Mouse (Mus musculus) frontal cortex, postnatal 25 days (tissue): Measurements from ENCODE around the gene Lsm11.

Experiments used
- DNase-seq, 2 experiments: peaks; one replicate each; pipeline ENCODE4 v3.0.0; 2022; ENCODE audit warnings: low spot score in 2 of 2

Gene Lsm11

GRCm38 (mm10) chr11:45927456-45927855 lies 17.3 kb downstream of the Lsm11 start:
- no peak for DNase-seq

- peak; percentile 56 to 73 for DNase-seq
Observed at GRCm38 (mm10) chr11:45926640-45927082, 18.1 kb downstream of the Lsm11 start.

GRCm38 (mm10) chr11:45925436-45925835 lies 19.3 kb downstream of the Lsm11 start:
- DNase-seq: no peak

GRCm38 (mm10) chr11:45921480-45921898 lies 23.2 kb downstream of the Lsm11 start:
- DNase-seq: no peak

DNA sequence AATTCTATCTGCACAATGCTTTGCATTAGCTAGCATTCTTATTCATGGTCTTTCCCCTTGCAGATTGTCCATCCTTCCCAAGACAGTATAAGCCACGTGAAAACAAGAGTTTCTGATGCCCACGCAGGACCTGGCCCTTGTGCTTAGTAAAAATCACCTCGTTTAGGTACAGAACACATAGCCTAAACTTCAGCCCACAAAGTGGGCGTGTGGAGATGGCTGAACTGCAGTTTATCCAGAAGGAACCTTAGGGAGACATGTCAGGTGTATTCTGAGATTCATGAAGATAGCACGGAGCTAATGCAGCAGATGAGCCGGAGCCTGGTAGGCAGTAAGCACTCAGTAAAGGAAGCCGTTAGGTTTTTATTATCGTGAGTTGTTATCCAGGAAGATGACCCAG lies 23.7 kb downstream of the Lsm11 start:
- no peak for DNase-seq

DNA sequence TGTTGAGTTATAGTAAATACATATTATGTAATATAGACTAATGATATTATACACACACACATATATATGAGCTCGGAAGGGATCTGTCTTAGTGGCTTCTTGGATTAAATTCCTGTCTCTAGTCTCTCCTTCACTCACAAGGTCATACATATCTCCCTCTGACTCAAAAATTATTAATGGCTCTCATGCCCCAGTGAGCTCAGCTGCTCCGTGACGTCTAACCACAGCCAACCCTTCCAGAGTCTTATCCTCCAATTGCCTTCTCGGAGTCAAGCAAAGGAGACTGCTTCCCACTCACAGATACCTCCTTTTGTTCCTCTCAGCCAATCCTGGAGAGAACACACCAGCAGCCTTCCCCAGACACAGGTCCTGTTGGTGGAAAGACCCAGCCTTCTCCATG lies 25.9 kb downstream of the Lsm11 start:
- DNase-seq: no peak

GRCm38 (mm10) chr11:45918018-45918417 lies 26.7 kb downstream of the Lsm11 start:
- DNase-seq: no peak

DNA sequence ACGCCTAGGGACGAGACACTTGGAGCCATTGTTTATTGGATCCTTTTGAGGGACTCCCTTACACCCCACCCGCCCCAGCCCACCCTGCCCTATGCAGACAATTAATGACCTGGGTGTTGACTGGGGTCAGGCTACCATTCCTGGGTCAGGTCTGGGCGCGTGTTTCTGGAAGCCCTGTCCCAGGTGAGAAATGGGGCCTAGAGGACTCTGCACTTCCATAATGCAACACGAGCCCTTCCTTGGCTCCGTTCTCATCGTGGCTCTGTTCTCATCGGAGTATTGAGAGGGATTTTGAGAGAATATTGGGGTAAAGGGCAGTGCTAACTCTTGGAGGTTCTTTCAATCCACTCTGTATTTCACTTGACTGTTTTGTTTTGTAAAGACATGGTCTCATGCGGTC lies 28.5 kb downstream of the Lsm11 start:
- DNase-seq: no peak

DNA sequence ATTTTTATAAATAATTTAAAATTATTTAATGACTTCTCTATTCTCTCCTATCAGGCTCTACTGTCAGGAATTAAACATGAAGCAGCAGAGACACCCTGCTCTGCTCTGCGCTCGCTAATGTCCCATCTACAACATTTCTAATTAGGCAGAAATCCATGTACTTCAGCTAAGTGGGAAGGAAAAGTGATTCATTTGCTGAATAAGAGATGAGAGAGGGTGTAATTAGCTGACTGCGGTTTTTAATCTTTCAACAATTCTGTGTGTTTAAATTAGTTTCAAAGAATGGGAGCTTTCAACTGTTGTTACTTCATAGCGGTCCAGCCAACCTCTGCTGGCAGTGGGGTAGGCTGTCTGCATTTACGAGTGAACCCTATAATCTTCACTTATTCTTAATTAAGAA lies 34.0 kb downstream of the Lsm11 start:
- DNase-seq: no peak

- DNase-seq: no peak
Observed at GRCm38 (mm10) chr11:45908894-45909293, 35.8 kb downstream of the Lsm11 start.

- no peak for DNase-seq
Observed at GRCm38 (mm10) chr11:45908070-45908469, 36.7 kb downstream of the Lsm11 start.

GRCm38 (mm10) chr11:45907301-45907700 lies 37.4 kb downstream of the Lsm11 start:
- DNase-seq: no peak

DNA sequence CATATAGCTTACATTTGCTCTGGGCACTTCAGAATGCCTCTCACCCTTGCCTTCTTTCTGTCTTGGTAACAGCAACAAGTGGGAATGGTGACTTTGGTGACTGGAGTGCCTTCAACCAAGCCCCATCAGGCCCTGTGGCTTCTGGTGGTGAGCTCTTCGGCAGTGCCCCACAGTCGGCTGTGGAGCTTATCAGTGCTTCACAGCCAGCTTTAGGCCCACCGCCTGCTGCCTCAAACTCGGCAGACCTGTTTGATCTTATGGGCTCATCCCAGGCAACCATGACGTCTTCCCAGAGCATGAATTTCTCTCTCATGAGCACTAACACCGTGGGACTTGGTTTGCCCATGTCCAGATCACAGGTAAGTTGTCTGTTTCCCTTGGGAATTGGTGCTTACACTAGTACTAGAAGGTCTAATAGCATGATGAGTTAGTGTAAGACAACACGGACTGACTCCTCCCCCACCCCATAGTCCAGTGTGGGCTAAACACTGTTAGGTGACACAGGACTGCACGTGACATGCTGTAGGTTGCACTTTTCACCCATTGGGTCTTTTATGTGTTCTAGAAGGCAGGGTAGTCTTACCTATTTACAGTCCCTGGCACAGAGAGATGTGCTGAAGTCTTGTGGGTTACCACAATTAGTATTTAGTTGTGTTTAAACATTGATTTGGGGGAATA lies 38.5 kb downstream of the Lsm11 start:
- no peak for DNase-seq

DNA sequence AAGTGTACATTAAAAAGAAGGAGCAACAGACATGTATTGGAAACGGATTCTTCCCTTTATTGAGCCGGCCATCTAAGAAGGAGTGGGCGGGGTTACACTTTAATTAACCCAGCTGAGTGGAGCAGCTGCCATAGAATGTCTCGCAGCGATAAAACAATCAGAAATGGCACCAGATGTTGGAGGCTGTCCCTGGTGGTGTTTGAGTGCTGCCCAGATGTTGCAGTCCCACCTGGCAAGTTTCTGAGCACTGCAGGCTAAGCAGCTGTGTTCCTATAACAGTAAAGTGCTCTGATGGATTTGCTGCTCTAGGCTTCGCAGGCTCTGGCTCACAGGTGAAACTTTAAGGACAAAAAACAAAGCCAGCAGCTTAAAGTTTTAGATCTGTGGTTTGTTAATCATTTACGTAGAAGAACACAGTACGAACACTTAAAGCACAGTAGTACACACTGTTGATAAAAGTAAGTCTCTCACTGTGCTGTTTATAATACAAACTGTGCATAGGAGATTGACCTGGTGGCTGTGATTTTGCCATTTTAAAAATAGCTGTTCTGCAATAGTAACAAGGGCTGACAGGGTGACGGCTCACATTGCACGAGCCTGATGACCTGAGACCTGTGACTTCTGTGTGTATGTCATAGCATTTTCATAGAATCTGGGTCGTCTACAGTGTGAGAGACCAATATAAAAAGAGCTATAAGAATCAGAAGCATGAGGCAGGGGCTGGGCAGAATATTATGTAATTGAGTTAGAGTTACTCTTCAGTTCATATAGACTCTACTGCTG lies 44.3 kb downstream of the Lsm11 start:
- DNase-seq: no peak

DNA sequence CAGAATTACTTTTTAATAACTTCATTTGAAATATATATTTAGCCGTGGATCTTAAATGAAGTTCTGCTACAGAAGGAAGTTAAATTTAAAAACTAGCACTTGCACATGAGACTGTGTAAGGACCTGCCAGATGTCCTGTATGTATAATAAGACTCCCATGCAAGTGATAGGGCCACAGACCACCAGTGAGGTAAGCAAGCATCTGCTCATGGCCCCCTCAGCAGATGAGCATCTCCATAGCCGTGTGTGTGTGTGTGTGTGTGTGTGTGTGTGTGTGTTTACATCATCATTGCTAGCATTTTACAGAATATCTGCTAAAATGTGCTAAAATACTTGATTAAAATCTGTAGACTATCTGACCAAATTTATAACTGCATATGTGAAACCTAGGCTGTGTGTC lies 47.3 kb downstream of the Lsm11 start:
- DNase-seq: no peak

DNA sequence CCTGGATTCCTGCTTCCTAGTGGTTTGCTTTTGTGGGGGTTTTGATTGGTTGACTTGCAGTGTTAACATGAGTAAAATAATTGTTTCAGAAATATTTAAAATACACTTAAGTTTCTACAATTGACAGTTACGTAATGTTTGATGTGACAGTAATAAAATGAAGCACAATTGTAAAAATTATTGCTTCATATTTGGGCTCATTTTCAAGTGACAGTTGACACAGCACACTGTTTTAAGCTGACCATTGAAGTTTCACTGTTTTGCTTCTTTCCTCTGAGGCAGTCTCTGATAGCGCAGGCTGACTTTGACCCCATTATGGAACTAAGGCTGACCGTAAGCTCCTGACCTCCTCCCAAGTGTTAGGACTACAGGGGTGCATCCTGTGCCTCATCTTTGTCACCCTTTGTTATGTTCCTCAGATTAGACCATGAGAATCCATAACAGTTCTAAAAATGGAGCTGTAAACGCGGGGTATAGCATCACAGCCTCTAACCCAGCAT lies 51.8 kb downstream of the Lsm11 start:
- no peak for DNase-seq

- DNase-seq: no peak
Observed at GRCm38 (mm10) chr11:45890423-45890822, 54.3 kb downstream of the Lsm11 start.

GRCm38 (mm10) chr11:45889981-45890380 lies 54.8 kb downstream of the Lsm11 start:
- DNase-seq: no peak

DNA sequence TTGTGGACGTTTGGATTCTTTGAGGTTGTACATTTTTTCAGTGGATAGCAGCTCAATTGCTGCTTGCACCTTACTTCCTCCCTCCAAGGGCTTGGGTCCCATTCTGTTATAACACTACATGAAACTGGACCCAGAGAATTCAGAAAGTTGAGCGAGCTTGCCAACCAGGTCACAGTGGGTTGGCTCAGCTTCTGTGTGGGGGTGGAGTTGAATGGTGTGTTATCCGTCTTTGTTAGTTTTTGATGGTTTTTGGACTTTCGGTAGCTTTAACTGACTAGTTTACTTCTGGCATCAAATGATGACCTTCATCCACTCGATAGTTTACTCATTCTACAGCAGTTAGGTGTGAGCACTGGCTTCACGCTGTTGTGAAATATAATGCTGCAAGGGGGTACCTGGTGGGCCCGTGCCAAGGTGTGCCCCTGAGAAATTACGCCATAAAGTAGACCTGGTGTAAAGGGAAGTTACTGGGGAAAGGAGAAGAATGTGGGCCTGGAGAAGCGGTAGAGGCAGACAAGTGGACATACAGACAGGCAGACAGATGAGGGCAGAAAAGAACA lies 56.2 kb downstream of the Lsm11 start:
- DNase-seq: no peak

GRCm38 (mm10) chr11:45886596-45886995 lies 58.1 kb downstream of the Lsm11 start:
- no peak for DNase-seq

DNA sequence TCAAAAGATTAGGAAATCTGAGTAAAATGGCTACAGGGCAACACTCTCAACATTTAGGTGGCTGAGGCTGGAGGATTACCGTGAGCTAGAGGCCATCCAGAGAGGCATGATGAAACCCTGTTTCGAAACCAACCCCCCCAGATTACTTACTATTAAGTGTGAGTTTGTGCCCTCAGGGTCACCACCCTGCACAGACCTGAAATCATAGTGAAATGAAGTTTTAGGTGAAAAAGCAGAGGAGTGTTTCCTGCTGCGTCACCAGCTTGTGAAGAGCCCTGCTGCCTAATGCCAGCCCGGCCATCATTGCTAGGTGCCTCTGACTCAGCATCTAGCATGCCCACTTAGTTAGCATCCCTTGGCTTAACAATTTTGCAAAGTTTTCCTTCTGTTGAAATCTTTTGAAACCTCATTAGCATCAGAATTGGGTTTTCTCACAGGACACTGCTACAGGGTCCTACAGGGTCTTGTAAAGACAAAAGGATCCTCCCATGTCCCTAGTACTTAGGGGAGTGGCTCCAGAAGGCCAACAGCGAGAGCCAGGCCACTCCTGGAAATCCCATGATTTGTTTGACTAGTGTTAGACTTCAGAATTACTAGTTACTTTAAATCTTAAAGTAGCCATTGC lies 59.0 kb downstream of the Lsm11 start:
- no peak for DNase-seq

DNA sequence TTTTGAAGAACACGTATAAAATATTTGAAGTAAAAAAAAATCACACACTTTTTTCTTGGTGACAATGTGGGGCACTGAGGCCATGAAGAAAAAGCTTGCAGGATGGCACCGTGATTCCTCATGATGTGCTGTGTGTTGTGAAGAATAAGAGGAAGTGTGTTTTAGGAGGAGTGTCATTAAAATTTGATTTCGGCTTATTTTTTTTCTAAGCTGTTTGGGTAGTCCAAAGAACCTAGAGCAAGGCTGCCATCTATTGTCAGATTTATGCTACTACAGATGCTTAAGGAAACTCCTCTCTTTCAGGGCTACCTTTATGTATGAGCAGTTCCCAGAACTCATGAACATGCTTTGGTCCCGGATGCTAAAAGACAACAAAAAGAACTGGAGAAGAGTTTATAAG lies 60.7 kb downstream of the Lsm11 start:
- DNase-seq: no peak
